Mouse (Mus musculus): ENCODE measurements around the gene Cacna1c. TPM values are rescaled to one million over a fixed set of nuclear protein-coding genes. Genes with fewer than 3 reads are reported as not detected.

The Cacna1c gene
- polyA plus RNA-seq, 1 experiment from 2014 or later: 3.2 TPM

DNA sequence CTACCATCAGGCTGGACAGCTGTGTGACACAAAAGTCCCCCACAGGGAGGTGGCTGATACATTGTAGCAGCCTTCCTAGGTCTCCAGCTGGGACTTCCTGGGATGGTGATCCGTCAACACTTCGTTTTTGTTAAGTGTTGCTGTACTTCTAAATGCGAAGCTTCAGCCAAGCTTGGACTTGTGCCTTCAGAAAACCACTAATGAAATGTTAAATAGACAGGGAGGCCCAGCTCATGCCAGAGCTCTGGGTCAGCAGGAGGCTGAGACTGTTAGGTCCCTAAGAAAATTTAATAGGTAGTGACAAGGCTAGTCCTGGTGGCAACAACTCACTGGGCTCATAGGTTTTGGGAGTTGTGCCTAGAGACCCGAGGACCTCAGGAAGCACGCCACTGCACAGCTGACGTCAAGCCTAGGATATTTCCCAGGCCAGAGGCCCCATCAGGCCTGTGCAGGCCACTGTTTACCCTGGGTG lies 370.8 kb downstream of the Cacna1c start:
- Histone ChIP-seq H3K4me1 (ENCODE audit: control insufficient read depth, insufficient read depth, low read length) (peaks cover 7% of the 10 kb centered on the region), H3K4me3 (ENCODE audit: low read depth, low read length) (no peak overlapping the region), H3K27me3 (replicated peaks; ENCODE audit: control insufficient read depth, insufficient read depth, low read length) (no peaks in the 10 kb centered on the region), H3K4me2 (ENCODE audit: low read length) (no peak overlapping the region), H3K9me3 (replicated peaks; ENCODE audit: control insufficient read depth, low read length) (no peaks in the 10 kb centered on the region), H3K36me3 (ENCODE audit: control insufficient read depth, insufficient read depth, low read length) (no peaks in the 10 kb centered on the region), H3K9ac (ENCODE audit: low read length) (no peak overlapping the region), H3K27ac (ENCODE audit: low read depth, low read length) (no peak overlapping the region)
- no peak for DNase-seq (ENCODE audit: low spot score)
- WGBS: 65% methylated on average over 6 of the region's 6 CpGs
- no peak for ATAC-seq

DNA sequence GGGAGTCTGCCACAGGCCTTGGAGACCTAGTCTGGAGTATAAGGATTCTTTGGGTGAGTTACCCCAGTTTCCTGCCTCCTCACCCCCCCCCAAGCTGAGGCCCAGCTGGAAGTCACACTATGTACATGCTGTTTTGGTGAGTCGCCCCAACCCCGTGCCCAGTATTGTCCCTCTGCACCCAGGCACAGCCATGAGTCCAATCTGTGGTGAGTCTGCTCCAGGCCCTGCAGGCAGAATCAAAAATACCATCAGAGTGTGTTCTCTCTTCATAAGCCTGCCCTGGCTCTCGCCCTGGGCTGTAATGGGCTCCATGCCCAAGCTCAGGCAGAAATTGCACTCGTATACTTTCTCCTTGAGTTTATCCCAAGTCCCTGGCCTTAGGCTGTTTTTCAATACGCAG lies 374.7 kb downstream of the Cacna1c start:
- Histone ChIP-seq H3K4me2 (ENCODE audit: low read length) (no peak overlapping the region), H3K27me3 (replicated peaks; ENCODE audit: control insufficient read depth, insufficient read depth, low read length) (no peaks in the 10 kb centered on the region), H3K36me3 (ENCODE audit: control insufficient read depth, insufficient read depth, low read length) (no peaks in the 10 kb centered on the region), H3K4me3 (ENCODE audit: low read depth, low read length) (no peak overlapping the region), H3K4me1 (ENCODE audit: control insufficient read depth, insufficient read depth, low read length) (no peaks in the 10 kb centered on the region), H3K27ac (ENCODE audit: low read depth, low read length) (no peak overlapping the region), H3K9ac (ENCODE audit: low read length) (no peak overlapping the region), H3K9me3 (replicated peaks; ENCODE audit: control insufficient read depth, low read length) (no peaks in the 10 kb centered on the region)
- WGBS: 81% methylated on average over 5 of the region's 5 CpGs
- no peak for ATAC-seq
- no peak for DNase-seq (ENCODE audit: low spot score)

DNA sequence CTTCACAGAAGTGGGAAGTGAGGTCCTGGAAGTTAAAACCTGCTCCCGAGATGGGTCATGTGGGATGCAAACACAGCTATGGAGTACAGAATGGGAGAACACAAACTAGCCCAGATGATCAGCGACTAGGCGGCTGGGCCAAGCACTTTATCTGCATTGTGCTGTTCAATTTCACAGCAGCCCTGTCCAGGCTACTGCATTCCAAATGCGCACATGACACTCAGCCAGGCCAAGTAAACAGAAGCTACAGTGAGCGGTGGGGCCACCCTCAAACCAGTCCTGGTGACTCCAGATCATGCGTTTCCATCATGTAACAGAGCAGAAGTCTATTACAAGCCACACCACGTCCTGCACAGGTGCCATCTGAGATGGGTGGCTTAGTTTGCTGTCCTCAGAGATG lies 376.6 kb downstream of the Cacna1c start:
- DNase-seq (ENCODE audit: low spot score): no peak
- H3K36me3 ChIP-seq (ENCODE audit: control insufficient read depth, insufficient read depth, low read length): no peaks in the 10 kb centered on the region
- no peaks in the 10 kb centered on the region for H3K4me1 ChIP-seq (ENCODE audit: control insufficient read depth, insufficient read depth, low read length)
- no peaks in the 10 kb centered on the region for H3K27me3 ChIP-seq (replicated peaks; ENCODE audit: control insufficient read depth, insufficient read depth, low read length)
- 84% methylated on average over 7 of the region's 7 CpGs for WGBS
- H3K9ac ChIP-seq (ENCODE audit: low read length): no peak overlapping the region
- no peak overlapping the region for H3K27ac ChIP-seq (ENCODE audit: low read depth, low read length)
- no peaks in the 10 kb centered on the region for H3K9me3 ChIP-seq (replicated peaks; ENCODE audit: control insufficient read depth, low read length)
- no peak overlapping the region for H3K4me2 ChIP-seq (ENCODE audit: low read length)
- ATAC-seq: no peak
- no peak overlapping the region for H3K4me3 ChIP-seq (ENCODE audit: low read depth, low read length)

GRCm38 (mm10) chr6:118817928-118818503 lies 378.2 kb downstream of the Cacna1c start:
- H3K9me3 ChIP-seq (replicated peaks; ENCODE audit: control insufficient read depth, low read length): no peaks in the 10 kb centered on the region
- H3K27me3 ChIP-seq (replicated peaks; ENCODE audit: control insufficient read depth, insufficient read depth, low read length): no peaks in the 10 kb centered on the region
- H3K4me1 ChIP-seq (ENCODE audit: control insufficient read depth, insufficient read depth, low read length): no peaks in the 10 kb centered on the region
- 83% methylated on average over 5 of the region's 5 CpGs for WGBS
- no peaks in the 10 kb centered on the region for H3K36me3 ChIP-seq (ENCODE audit: control insufficient read depth, insufficient read depth, low read length)
- no peak overlapping the region for H3K4me2 ChIP-seq (ENCODE audit: low read length)
- DNase-seq (ENCODE audit: low spot score) (no peak), ATAC-seq (no peak)
- H3K9ac ChIP-seq (ENCODE audit: low read length): no peak overlapping the region
- H3K27ac ChIP-seq (ENCODE audit: low read depth, low read length): no peak overlapping the region
- H3K4me3 ChIP-seq (ENCODE audit: low read depth, low read length): no peak overlapping the region

DNA sequence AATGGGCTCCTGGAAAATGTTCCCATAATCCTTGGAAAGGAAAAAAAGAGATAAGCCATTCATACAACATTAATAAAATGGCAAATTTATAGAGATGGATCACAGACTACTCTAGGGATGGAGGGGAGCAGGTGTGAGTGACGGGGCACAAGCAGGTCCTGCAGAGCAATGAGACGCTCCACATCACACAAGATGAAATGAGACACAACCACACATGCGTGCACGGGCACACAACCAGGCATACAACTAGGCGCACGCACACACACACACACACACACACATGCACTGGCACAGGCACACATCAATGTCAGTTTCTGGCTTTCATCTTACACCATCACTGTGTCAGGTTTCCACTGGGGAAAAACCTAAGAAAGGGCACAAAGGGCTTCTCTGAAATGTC lies 380.0 kb downstream of the Cacna1c start:
- Histone ChIP-seq H3K4me1 (ENCODE audit: control insufficient read depth, insufficient read depth, low read length) (no peaks in the 10 kb centered on the region), H3K9ac (ENCODE audit: low read length) (no peak overlapping the region), H3K9me3 (replicated peaks; ENCODE audit: control insufficient read depth, low read length) (no peaks in the 10 kb centered on the region), H3K27ac (ENCODE audit: low read depth, low read length) (no peak overlapping the region), H3K4me3 (ENCODE audit: low read depth, low read length) (no peak overlapping the region), H3K36me3 (ENCODE audit: control insufficient read depth, insufficient read depth, low read length) (no peaks in the 10 kb centered on the region), H3K27me3 (replicated peaks; ENCODE audit: control insufficient read depth, insufficient read depth, low read length) (no peaks in the 10 kb centered on the region), H3K4me2 (ENCODE audit: low read length) (no peak overlapping the region)
- 92% methylated on average over 6 of the region's 6 CpGs for WGBS
- DNase-seq (ENCODE audit: low spot score): no peak
- no peak for ATAC-seq

GRCm38 (mm10) chr6:118812556-118812955 lies 383.7 kb downstream of the Cacna1c start:
- Histone ChIP-seq H3K27me3 (replicated peaks; ENCODE audit: control insufficient read depth, insufficient read depth, low read length) (no peaks in the 10 kb centered on the region), H3K4me2 (ENCODE audit: low read length) (no peak overlapping the region), H3K27ac (ENCODE audit: low read depth, low read length) (no peak overlapping the region), H3K9me3 (replicated peaks; ENCODE audit: control insufficient read depth, low read length) (no peaks in the 10 kb centered on the region), H3K9ac (ENCODE audit: low read length) (no peak overlapping the region), H3K4me1 (ENCODE audit: control insufficient read depth, insufficient read depth, low read length) (no peaks in the 10 kb centered on the region), H3K4me3 (ENCODE audit: low read depth, low read length) (no peak overlapping the region), H3K36me3 (ENCODE audit: control insufficient read depth, insufficient read depth, low read length) (no peaks in the 10 kb centered on the region)
- DNase-seq (ENCODE audit: low spot score) (no peak), ATAC-seq (no peak)
- WGBS: 67% methylated on average over 3 of the region's 3 CpGs

GRCm38 (mm10) chr6:118812007-118812406 lies 384.2 kb downstream of the Cacna1c start:
- H3K4me3 ChIP-seq (ENCODE audit: low read depth, low read length): no peak overlapping the region
- ATAC-seq: no peak
- WGBS: 83% methylated on average over 4 of the region's 4 CpGs

GRCm38 (mm10) chr6:118810834-118811233 lies 385.4 kb downstream of the Cacna1c start:
- Histone ChIP-seq H3K4me1 (ENCODE audit: control insufficient read depth, insufficient read depth, low read length) (no peaks in the 10 kb centered on the region), H3K9me3 (replicated peaks; ENCODE audit: control insufficient read depth, low read length) (no peaks in the 10 kb centered on the region), H3K36me3 (ENCODE audit: control insufficient read depth, insufficient read depth, low read length) (no peaks in the 10 kb centered on the region), H3K9ac (ENCODE audit: low read length) (no peak overlapping the region), H3K4me3 (ENCODE audit: low read depth, low read length) (no peak overlapping the region), H3K27ac (ENCODE audit: low read depth, low read length) (no peak overlapping the region), H3K4me2 (ENCODE audit: low read length) (no peak overlapping the region), H3K27me3 (replicated peaks; ENCODE audit: control insufficient read depth, insufficient read depth, low read length) (no peaks in the 10 kb centered on the region)
- ATAC-seq (no peak), DNase-seq (ENCODE audit: low spot score) (no peak)
- WGBS: 21% methylated on average over 1 of the region's 1 CpGs

More at GRCm38 (mm10) chr6:118812007-118812406, 384.2 kb downstream of the Cacna1c start:
- no peak overlapping the region for H3K9ac ChIP-seq (ENCODE audit: low read length)
- H3K27me3 ChIP-seq (replicated peaks; ENCODE audit: control insufficient read depth, insufficient read depth, low read length): no peaks in the 10 kb centered on the region
- DNase-seq (ENCODE audit: low spot score): no peak
- H3K4me2 ChIP-seq (ENCODE audit: low read length): no peak overlapping the region
- no peaks in the 10 kb centered on the region for H3K36me3 ChIP-seq (ENCODE audit: control insufficient read depth, insufficient read depth, low read length)
- no peak overlapping the region for H3K27ac ChIP-seq (ENCODE audit: low read depth, low read length)
- no peaks in the 10 kb centered on the region for H3K9me3 ChIP-seq (replicated peaks; ENCODE audit: control insufficient read depth, low read length)
- no peaks in the 10 kb centered on the region for H3K4me1 ChIP-seq (ENCODE audit: control insufficient read depth, insufficient read depth, low read length)

- Histone ChIP-seq H3K9ac (ENCODE audit: low read length) (no peak overlapping the region), H3K4me3 (ENCODE audit: low read depth, low read length) (no peak overlapping the region), H3K27ac (ENCODE audit: low read depth, low read length) (no peak overlapping the region), H3K4me2 (ENCODE audit: low read length) (no peak overlapping the region), H3K36me3 (ENCODE audit: control insufficient read depth, insufficient read depth, low read length) (no peaks in the 10 kb centered on the region), H3K4me1 (ENCODE audit: control insufficient read depth, insufficient read depth, low read length) (peaks cover 7% of the 10 kb centered on the region), H3K9me3 (replicated peaks; ENCODE audit: control insufficient read depth, low read length) (no peaks in the 10 kb centered on the region), H3K27me3 (replicated peaks; ENCODE audit: control insufficient read depth, insufficient read depth, low read length) (no peaks in the 10 kb centered on the region)
- ATAC-seq (no peak), DNase-seq (ENCODE audit: low spot score) (no peak)
- 90% methylated on average over 4 of the region's 4 CpGs for WGBS
Observed at GRCm38 (mm10) chr6:118805139-118805538, 391.1 kb downstream of the Cacna1c start.

Data from forebrain, embryonic 14.5 days (tissue).